Mouse (Mus musculus) small intestine, adult 2 months (tissue): ENCODE data around the gene Ncf2. TPM values are rescaled to one million over a fixed set of nuclear protein-coding genes. Genes with fewer than 3 reads are reported as not detected.

Source experiments
- H3K27ac ChIP-seq: fragments of 200-500 bp; 2 replicates; pipeline ENCODE4 v1.5.1; 2012; ENCODE audit warnings: low read depth, low read length, control low read depth, inconsistent platforms; ENCODE audit not compliant: insufficient read depth
- H3K27me3 ChIP-seq: fragments of 200-500 bp; 2 replicates; pipeline ENCODE4 v1.6.1; 2012; ENCODE audit warnings: mild to moderate bottlenecking, moderate library complexity, low read length, inconsistent platforms; ENCODE audit not compliant: control insufficient read depth, insufficient read depth
- H3K36me3 ChIP-seq: fragments of 200-500 bp; 2 replicates; pipeline ENCODE4 v1.6.1; 2012; ENCODE audit warnings: mild to moderate bottlenecking, low read length, control low read depth, inconsistent platforms; ENCODE audit not compliant: control insufficient read depth, insufficient read depth
- H3K4me1 ChIP-seq: fragments of 200-500 bp; 2 replicates; pipeline ENCODE4 v1.6.1; 2012; ENCODE audit warnings: low read length, inconsistent platforms, mixed read lengths; ENCODE audit not compliant: control insufficient read depth, insufficient read depth, insufficient read length
- H3K4me3 ChIP-seq: fragments of 200-500 bp; 2 replicates; pipeline ENCODE4 v1.5.1; 2012; ENCODE audit warnings: low read depth, mild to moderate bottlenecking, control low read depth, inconsistent platforms, low read length, moderate library complexity
- CTCF ChIP-seq: fragments of 200-500 bp; IDR thresholded peaks from 2 replicates; pipeline ENCODE4 v1.5.1; 2012; ENCODE audit warnings: low read depth, mild to moderate bottlenecking, control low read depth, inconsistent platforms, low read length, moderate library complexity, mixed read lengths; ENCODE audit not compliant: insufficient replicate concordance, insufficient read length; ENCODE audit errors: extremely low read depth
- POLR2A ChIP-seq: fragments of 200-500 bp; IDR thresholded peaks from 2 replicates; pipeline ENCODE4 v1.6.1; 2012; ENCODE audit warnings: low read depth, mild to moderate bottlenecking, control low read depth, inconsistent platforms, low read length, moderate library complexity
- WGBS: fragments of 180-500 bp; shearing (Covaris S2); methylation state at CpG from one replicate; pipeline ENCODE4 v1.1.7; 2018; 5-methylcytosine and 5-hydroxymethylcytosine counted together
- polyA plus RNA-seq: library from polyadenylated mRNA; depleted of rRNA; stranded (reverse); fragments of >200 nt; gene quantifications from 2 replicates; pipeline ENCODE4 v1.2.3, GENCODE M21; 2012; rRNA removed

The Ncf2 gene
- 3.0 and 5.4 TPM in 2 replicates for polyA plus RNA-seq

DNA sequence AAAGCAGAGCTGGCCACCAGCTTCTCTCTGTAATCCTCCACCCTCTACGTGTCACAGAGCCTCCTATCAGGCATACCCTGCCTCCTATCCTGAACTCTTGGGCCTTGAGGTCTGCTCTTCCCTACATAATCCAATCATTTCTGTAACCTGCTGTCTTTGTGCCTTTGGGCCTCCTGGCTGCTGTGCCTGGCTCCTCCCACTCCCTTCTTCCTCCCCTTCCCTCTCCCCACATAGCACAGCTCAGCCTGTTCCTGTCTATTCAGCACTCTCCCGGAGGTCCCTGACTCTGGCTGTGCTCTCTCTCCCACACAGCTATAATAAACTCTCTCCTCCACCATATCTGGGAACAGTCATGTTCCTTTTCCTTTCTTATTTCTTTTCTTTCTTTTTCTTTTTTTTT, at the start of gene Ncf2:
Ncf2 (plus strand) TSS at position 298 of the 400 bp plus-strand sequence.
- Histone ChIP-seq H3K4me1 (peaks cover 3% of the 10 kb centered on the region; the same call in 1 of the 2 replicates), H3K27ac (peak within 1 kb of the TSS; percentile 31; the same call in 1 of the 2 replicates), H3K36me3 (no peaks in the 10 kb centered on the region), H3K4me3 (no peak within 1 kb of the TSS), H3K27me3 (no peaks in the 10 kb centered on the region)
- 30% methylated on average over 2 of the region's 2 CpGs for WGBS
- TF ChIP-seq POLR2A (no peak), CTCF (no peak)

DNA sequence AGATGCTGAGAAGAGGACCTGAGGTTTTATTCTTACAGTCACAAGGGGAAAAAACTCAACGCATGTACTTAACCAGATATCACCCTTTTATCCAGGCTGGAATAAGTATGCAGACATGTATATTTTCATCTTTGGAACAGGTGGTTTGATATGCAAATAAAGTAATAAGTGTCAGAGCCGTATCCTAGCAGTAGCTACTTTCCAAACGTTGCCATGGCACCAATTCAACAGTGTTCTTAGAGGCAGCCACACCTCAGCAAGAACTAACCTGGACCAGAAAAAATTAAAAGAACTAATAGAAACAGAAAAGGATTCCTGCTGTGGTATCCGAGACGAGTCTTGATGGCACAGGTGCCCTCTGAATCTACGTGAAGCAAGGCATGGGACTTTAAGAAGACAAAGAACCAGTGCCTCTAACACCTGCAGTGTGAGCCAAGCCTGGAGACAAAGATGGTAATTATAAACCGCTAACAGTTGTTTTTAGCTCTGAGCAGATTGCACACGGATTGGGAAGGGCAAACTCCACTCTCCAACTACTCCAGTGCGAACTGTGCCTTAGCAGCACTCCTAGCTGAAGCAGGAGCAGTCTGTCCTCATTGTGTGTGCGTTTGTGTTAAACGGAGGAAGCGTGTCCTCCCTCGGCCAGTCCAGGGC, 49.6 kb upstream of the Ncf2 start, which contains the start of gene Apobec4:
Apobec4 (plus strand) TSS at position 240 of the 654 bp plus-strand sequence.
- no peak within 1 kb of the TSS for H3K4me3 ChIP-seq
- H3K27me3 ChIP-seq, result no peaks in the 10 kb centered on the region
- H3K36me3 ChIP-seq, result no peaks in the 10 kb centered on the region
- WGBS, result 27% methylated on average over 13 of the region's 13 CpGs
- no peaks in the 10 kb centered on the region for H3K4me1 ChIP-seq
- TF ChIP-seq CTCF (no peak), POLR2A (no peak)
- H3K27ac ChIP-seq, result no peak within 1 kb of the TSS

DNA sequence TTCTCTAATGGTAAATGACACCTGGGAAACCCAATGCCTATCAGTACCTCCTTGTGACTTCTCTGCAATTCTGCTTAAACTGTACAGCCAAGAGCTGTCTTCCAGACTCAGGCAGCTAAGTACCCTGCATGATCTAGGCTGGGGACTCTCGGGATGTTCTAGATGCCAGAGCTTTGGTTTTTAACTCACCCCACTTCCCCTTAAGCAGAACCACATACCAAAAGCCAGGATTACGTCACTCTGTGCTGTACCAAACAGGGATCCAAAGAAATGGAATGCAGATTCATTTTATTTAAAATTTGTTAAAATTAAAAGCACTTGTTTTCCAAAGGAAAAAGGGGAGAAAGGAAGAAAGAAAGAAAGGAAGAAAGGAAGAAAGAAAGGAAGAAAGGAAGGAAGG, 38.2 kb upstream of the Ncf2 start:
- TF ChIP-seq CTCF, result no peak
- no peak for TF ChIP-seq POLR2A
- Histone ChIP-seq H3K27ac (no peak overlapping the region), H3K4me3 (no peak overlapping the region), H3K4me1 (peaks cover 4% of the 10 kb centered on the region; the same call in 1 of the 2 replicates), H3K36me3 (no peaks in the 10 kb centered on the region), H3K27me3 (no peaks in the 10 kb centered on the region; the same call in 1 of the 2 replicates)
- WGBS, result 69% methylated on average over 2 of the region's 2 CpGs

DNA sequence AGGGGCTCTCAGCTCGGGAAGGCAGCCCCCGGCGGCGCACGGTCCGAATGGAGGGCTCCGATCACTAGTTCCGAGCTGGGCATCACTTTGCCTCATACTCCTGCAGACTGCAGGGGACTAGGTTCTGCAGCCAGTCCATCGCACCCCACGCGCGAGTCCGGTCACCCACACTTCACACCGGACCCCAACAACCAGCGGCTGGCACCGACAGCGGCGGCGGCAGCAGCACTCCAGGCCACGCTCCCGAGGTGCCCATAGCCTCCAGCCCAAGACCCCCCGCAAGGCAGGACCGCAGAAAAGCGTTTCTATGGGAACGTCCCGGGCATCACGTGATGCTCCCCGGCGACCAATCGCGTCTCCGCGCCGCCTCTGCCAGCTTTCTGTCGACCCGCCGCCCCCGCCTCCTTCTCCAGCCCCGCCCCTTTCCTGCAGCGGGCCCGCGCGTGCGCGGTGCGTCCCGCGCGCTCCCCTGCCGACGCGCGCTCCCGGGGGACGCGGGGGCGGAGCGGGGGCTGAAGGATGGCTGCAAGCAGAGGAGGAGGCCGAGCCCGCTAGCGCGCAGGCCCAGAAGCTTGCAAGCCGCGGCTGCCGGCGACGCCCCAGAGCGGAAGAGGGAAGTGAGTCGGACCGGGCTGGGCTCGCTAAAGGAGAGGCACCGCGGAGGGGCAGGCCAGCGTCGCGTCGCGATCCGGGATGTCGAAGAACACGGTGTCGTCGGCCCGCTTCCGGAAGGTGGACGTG, 33.8 kb upstream of the Ncf2 start, which contains the start of the genes Rgl1 and Arpc5:
Rgl1 (minus strand) TSS at position 320 of the 741 bp plus-strand sequence.
Arpc5 (plus strand) TSS at position 511 of the 741 bp plus-strand sequence.
- 1% methylated on average over 83 of the region's 86 CpGs for WGBS
- peak; percentile 95 for TF ChIP-seq POLR2A
- no peak for TF ChIP-seq CTCF
- peaks cover 6% of the 10 kb centered on the region for H3K4me1 ChIP-seq
- no peaks in the 10 kb centered on the region; the same call in 1 of the 2 replicates for H3K27me3 ChIP-seq
- peak within 1 kb of the TSS; percentile 88 for H3K4me3 ChIP-seq
- peak within 1 kb of the TSS; percentile 87 for H3K27ac ChIP-seq
- peaks cover 19% of the 10 kb centered on the region for H3K36me3 ChIP-seq

DNA sequence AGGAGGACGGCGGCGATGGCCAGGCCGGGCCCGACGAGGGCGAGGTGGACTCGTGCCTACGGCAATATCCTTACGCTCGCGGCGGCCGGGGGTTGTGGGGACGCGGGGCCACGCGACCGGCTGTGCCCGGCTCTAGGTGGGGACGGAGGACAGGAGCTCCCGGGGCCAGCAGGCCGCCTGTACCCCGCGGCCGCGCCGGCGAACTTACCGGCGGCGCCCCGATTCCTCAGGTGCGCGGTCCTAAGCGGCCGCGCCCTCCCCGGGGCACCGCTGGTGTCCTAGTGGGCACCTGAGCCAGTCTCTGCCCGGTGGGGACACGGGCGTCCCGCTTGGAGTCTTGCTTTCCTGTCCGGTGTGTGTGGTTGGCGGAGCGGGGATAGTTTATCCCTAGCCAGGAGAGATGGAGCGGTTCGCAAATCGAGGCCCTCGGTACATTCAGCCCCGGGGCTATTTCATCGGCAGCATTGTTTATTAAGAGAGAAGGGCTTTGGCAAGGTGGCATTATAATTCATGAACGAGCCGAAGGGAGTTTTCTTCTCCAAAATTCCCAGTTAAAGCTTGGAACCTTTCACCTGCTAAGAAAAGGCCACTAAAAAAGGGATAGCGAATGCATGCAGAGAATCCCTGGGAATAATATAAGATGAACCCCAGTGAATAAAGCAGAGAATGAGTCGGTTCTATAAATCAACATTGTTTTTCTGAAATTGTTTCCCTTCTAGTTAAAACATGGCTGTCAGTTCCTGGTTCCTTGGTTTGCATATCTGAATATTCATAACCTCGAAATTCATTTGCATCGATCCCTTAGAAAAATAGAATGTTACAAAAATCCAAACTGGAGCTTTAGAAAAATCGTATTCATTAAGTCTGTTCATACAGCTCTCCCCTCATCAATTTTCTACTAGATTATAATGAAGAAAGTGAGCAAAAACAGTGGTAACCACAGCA, 32.9 kb upstream of the Ncf2 start:
- Histone ChIP-seq H3K27ac (peak overlapping the region; percentile 87), H3K36me3 (peaks cover 24% of the 10 kb centered on the region), H3K27me3 (no peaks in the 10 kb centered on the region; the same call in 1 of the 2 replicates), H3K4me3 (peak overlapping the region; percentile 88), H3K4me1 (peaks cover 6% of the 10 kb centered on the region)
- under 1% methylated on average over 60 of the region's 60 CpGs for WGBS
- no peak; the same call in 1 of the 2 replicates for TF ChIP-seq POLR2A
- TF ChIP-seq CTCF, result no peak

DNA sequence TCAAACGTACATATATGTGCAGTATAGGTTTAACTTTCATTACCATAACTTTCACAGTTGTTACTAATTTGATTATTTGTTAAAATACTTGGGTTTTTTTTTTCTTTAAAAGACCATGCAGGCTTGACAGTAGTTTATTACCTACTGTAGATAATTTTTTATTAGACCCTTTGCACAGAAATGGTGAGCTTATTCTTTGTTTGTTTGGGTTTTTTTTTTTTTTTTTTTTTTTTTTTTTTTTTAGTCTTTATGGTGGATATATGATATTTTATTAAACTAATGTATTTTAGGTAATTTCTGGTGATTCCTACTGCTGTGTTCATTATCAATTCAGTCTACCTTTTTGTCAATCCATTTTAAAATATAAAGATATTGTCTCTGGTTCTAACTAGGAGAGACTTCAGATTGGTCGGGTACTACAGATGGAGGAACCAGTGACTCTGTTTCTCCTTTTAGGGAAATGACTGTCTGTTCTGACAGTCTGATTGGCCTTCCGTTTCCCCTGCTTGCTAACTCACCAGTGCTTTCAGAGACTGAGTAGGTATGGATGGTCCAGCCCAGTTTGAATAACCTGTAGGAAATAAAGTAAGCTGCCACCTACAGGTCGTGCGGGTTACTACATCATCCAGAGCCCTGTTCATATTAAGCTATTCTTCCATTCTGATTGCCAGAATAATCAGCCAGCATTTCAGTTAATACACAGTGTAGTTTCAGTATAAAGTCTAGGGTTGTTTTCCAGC, 32.1 kb upstream of the Ncf2 start:
- H3K27me3 ChIP-seq, result no peaks in the 10 kb centered on the region; the same call in 1 of the 2 replicates
- 4% methylated on average over 5 of the region's 5 CpGs for WGBS
- H3K36me3 ChIP-seq, result peaks cover 31% of the 10 kb centered on the region
- no peak overlapping the region for H3K4me3 ChIP-seq
- no peak for TF ChIP-seq CTCF
- TF ChIP-seq POLR2A, result no peak
- H3K27ac ChIP-seq, result no peak overlapping the region
- H3K4me1 ChIP-seq, result peaks cover 6% of the 10 kb centered on the region
